Mouse (Mus musculus): ENCODE measurements around the gene Naif1. TPM values are rescaled to one million over a fixed set of nuclear protein-coding genes. Genes with fewer than 3 reads are reported as not detected.

Gene Naif1
- 3.2 TPM for polyA plus RNA-seq (2012; fragmentation: generic; extraction: Trizol)
- long read RNA-seq, experiment 1, full-length matches to known transcripts = 2 of 4 reads
- long read RNA-seq, experiment 1, partial matches to known transcripts = 0 of 4 reads
- long read RNA-seq, experiment 1, other reads (novel, unspliced or antisense) = 2 of 4 reads
- long read RNA-seq, experiment 2, full-length matches to known transcripts = 15 of 15 reads
- long read RNA-seq, experiment 2, partial matches to known transcripts = 0 of 15 reads
- long read RNA-seq, experiment 2, other reads (novel, unspliced or antisense) = 0 of 15 reads

DNA sequence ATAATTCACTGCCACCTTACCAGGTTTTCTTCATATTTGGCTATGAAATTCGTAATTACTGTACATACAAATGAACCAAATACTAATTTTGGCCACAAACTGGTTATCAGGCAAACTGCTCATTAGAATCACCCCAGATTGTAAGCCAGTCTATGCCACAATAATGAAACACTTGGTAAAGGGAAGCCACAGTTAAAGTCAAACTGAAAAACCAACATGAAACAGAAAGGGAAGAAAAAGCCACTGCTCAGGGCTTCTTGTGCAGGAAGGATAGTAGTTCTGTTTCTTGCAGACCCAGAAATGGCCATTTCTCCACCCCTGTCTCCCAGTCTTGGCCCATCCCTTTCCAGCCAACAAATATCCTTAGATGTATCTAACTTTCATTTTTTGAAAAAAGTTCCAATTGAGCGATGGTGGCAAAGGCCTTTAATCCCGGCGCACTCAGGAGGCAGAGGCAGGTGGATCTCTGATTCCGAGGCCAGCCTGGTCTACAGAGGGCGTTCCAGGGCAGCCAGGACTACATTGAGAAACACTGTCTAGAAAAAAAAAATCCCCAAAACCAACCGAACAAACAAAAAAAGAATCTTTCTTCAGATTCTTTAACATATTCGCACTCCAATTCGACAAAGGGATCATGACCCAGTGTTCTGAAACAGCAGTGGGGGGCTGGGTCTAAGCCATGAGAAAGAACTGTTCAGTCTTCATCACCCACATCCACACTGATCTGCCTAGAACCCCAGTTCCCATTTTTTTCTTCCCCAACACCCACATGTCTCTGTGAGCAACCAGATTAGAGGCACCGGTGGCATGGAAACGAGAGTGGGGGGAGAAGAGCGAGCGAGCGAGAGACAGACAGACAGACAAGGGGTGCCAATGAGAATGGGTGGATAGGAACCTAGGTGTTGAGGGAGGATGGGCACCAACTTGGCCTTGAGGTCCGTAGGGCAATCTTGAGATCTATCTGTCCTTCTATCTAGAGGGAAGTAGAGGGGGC, at the start of gene Naif1:
TSS of gene Naif1 (plus strand) at position 697 of the 994 bp plus-strand sequence.
- TF ChIP-seq USF1 (IDR thresholded peaks at IDR 0.05; ENCODE audit: low read depth) (no peak), MAX (IDR thresholded peaks at IDR 0.05) (no peak), MYOD1 (IDR thresholded peaks at IDR 0.05; ENCODE audit: control insufficient read depth, insufficient read length, low read depth) (no peak), FOSL1 (IDR thresholded peaks at IDR 0.05; ENCODE audit: insufficient read depth, low read length, poor library complexity, severe bottlenecking) (no peak), MYOG (IDR thresholded peaks at IDR 0.05; ENCODE audit: control insufficient read depth, extremely low read depth, insufficient read length) (no peak), CTCF (IDR thresholded peaks at IDR 0.05; ENCODE audit: control insufficient read depth, insufficient read depth, insufficient read length) (no peak), CEBPB (IDR thresholded peaks at IDR 0.05; ENCODE audit: low read depth) (no peak)
- H3K4me3 ChIP-seq (ENCODE audit: insufficient read depth, poor library complexity, severe bottlenecking) = peak within 1 kb of the TSS; percentile 66
- H3K79me2 ChIP-seq (ENCODE audit: control insufficient read depth, insufficient read depth) = peaks cover 82% of the 10 kb centered on the region
- peaks cover 39% of the 10 kb centered on the region for H3K79me3 ChIP-seq (ENCODE audit: low read depth)
- H3K27me3 ChIP-seq (ENCODE audit: control insufficient read depth, insufficient read depth, insufficient read length) = no peaks in the 10 kb centered on the region
- H3K36me3 ChIP-seq (ENCODE audit: control insufficient read depth, insufficient read depth) = peaks cover 9% of the 10 kb centered on the region
- peak within 1 kb of the TSS; percentile 67 for H3ac ChIP-seq (ENCODE audit: control insufficient read depth, insufficient read length, low read depth)

DNA sequence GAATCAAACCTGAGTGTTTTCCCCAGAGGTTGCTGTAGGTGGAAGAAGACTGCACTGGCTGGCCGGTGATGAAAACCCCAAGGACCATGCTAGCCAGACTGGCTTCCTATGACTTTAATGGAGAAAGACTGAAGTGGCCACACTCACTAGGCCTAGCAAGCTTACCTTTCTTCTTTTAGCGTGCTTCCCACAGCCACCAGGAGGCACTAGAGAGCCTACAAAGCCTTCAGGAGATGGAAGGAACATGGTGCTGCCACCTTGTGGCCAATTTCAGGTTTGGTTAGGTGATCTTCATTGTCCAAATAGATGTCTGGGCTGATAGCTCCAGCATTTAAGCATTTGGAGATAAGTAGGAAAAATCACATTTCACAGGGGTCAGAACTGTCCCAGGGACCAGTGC, 45.6 kb upstream of the Naif1 start:
- TF ChIP-seq CTCF (IDR thresholded peaks at IDR 0.05; ENCODE audit: control insufficient read depth, insufficient read depth, insufficient read length) = peak; percentile 96
- TF ChIP-seq MAX (IDR thresholded peaks at IDR 0.05) = peak; percentile 65
- TF ChIP-seq MYOD1 (IDR thresholded peaks at IDR 0.05; ENCODE audit: control insufficient read depth, insufficient read length, low read depth) = no peak

DNA sequence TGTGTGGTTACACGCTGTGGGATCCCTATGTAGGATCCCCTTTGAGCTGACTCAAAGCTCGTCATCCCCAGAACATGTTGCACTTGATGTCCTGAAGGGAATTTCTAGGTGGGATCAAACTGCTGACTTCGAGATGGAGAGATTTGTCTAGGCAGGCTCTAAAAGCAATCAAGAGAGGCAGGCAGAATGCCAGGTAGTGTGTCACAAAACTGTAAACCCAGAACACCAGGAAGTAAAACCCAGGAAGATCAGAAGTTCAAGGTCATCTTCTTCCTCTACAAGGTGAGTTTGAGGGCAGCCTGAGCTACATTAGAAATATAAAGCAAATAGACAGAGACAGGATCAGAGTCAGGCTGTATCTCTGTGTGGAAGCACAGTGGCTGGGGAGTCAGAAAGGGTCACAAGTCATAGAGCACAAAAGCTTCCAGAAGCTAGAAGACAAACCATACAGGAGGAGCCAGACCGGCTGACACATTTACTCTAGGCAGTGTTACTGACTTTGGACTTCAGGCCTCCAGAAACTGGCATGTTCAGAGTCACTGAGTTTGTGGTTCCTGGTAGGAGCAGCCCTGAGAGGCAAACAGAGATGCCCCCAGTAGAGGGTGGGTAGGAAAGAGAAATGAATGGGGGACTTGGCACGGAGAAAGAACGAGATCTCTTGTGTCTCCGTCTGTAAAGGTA, 43.0 kb upstream of the Naif1 start:
- TF ChIP-seq CTCF (IDR thresholded peaks at IDR 0.05; ENCODE audit: control insufficient read depth, insufficient read depth, insufficient read length) (no peak), USF1 (IDR thresholded peaks at IDR 0.05; ENCODE audit: low read depth) (no peak)
- Histone ChIP-seq H3K27me3 (ENCODE audit: control insufficient read depth, insufficient read depth, insufficient read length) (no peaks in the 10 kb centered on the region), H3K79me2 (ENCODE audit: control insufficient read depth, insufficient read depth) (no peaks in the 10 kb centered on the region), H3ac (ENCODE audit: control insufficient read depth, insufficient read length, low read depth) (no peak overlapping the region), H3K36me3 (ENCODE audit: control insufficient read depth, insufficient read depth) (peaks cover 7% of the 10 kb centered on the region), H3K4me3 (ENCODE audit: insufficient read depth, poor library complexity, severe bottlenecking) (no peak overlapping the region), H3K79me3 (ENCODE audit: low read depth) (no peaks in the 10 kb centered on the region)

More for the DNA sequence above, 45.6 kb upstream of the Naif1 start:
- Histone ChIP-seq H3ac (ENCODE audit: control insufficient read depth, insufficient read length, low read depth) (no peak overlapping the region), H3K79me2 (ENCODE audit: control insufficient read depth, insufficient read depth) (no peaks in the 10 kb centered on the region), H3K4me3 (ENCODE audit: insufficient read depth, poor library complexity, severe bottlenecking) (no peak overlapping the region), H3K27me3 (ENCODE audit: control insufficient read depth, insufficient read depth, insufficient read length) (no peaks in the 10 kb centered on the region), H3K79me3 (ENCODE audit: low read depth) (no peaks in the 10 kb centered on the region), H3K36me3 (ENCODE audit: control insufficient read depth, insufficient read depth) (peaks cover 12% of the 10 kb centered on the region)

DNA sequence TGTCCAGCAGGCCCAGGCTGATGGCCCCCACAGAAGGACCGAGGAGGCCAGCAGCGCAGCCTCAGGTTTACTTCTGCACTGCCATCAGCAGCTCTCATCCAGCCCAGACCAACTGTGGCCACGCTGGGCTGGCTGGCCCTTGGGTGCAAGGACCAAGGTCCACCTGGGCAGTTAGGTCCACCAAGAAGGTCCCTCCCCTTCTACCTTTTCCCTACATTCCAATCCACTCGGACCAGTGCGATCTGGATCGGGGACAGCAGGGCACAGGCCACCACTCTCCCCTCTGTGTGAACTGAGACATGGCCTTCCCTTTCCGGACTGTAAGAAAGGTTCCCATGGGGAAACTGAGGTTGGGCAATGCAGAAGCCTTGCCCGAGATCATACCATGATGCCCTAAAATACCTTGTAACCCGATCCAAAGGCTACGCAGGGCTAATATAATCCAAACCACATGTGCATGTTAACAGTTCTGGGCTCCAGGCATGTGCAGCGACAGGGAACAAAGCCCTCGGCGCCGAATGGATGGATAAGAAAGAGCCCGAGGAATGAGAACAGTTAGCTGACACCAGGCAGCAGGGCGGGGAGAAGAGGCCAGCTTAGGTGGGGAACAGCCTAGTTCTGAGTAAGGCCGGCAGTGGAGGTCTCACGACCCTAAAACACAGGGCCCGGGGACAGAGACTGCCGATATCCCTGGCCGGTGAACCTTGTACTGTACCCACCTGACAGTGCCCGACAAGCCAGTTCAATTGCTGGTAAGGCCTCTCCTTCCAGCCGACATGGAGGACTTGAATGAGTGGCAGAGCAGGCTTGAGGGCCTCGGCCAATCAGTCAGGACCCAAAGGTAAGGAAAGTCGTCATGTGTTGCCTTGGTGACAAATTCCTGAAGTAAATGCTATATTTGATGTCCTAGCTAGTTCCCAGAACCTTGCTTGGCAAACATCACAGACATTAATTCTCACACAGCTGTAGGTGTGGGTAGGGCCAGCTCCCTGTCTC, 41.5 kb upstream of the Naif1 start:
- Histone ChIP-seq H3K4me3 (ENCODE audit: insufficient read depth, poor library complexity, severe bottlenecking) (no peak overlapping the region), H3K79me2 (ENCODE audit: control insufficient read depth, insufficient read depth) (no peaks in the 10 kb centered on the region), H3ac (ENCODE audit: control insufficient read depth, insufficient read length, low read depth) (no peak overlapping the region), H3K27me3 (ENCODE audit: control insufficient read depth, insufficient read depth, insufficient read length) (no peaks in the 10 kb centered on the region), H3K36me3 (ENCODE audit: control insufficient read depth, insufficient read depth) (no peaks in the 10 kb centered on the region), H3K79me3 (ENCODE audit: low read depth) (no peaks in the 10 kb centered on the region)
- TF ChIP-seq MYOD1 (IDR thresholded peaks at IDR 0.05; ENCODE audit: control insufficient read depth, insufficient read length, low read depth) = no peak
- no peak for TF ChIP-seq USF1 (IDR thresholded peaks at IDR 0.05; ENCODE audit: low read depth)
- TF ChIP-seq MYOG (IDR thresholded peaks at IDR 0.05; ENCODE audit: control insufficient read depth, extremely low read depth, insufficient read length) = no peak
- TF ChIP-seq CTCF (IDR thresholded peaks at IDR 0.05; ENCODE audit: control insufficient read depth, insufficient read depth, insufficient read length) = no peak
- no peak for TF ChIP-seq MAX (IDR thresholded peaks at IDR 0.05)
- TF ChIP-seq FOSL1 (IDR thresholded peaks at IDR 0.05; ENCODE audit: insufficient read depth, low read length, poor library complexity, severe bottlenecking) = no peak
- no peak for TF ChIP-seq CEBPB (IDR thresholded peaks at IDR 0.05; ENCODE audit: low read depth)

DNA sequence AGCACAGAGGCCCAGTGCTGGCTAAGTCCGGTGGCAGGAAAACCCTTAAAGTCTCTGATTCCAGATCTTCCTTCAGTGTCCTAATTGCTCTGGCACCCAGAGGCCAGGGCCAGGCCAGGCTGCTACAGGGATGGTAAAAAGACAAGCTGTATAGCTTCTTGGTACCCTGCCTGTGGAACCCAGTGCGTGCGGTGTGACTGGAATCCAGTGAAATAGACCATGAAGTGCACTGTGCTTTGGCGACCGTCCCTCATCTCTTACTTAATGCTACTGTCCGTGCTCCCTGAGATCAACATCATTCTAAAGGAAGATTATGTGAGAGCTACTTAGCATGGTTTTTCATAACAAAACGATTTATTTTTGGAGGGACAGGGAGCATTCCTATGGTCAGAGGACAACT, 38.9 kb upstream of the Naif1 start:
- Histone ChIP-seq H3K4me3 (ENCODE audit: insufficient read depth, poor library complexity, severe bottlenecking) (no peak overlapping the region), H3ac (ENCODE audit: control insufficient read depth, insufficient read length, low read depth) (no peak overlapping the region), H3K36me3 (ENCODE audit: control insufficient read depth, insufficient read depth) (peaks cover 8% of the 10 kb centered on the region), H3K79me3 (ENCODE audit: low read depth) (no peaks in the 10 kb centered on the region), H3K79me2 (ENCODE audit: control insufficient read depth, insufficient read depth) (no peaks in the 10 kb centered on the region), H3K27me3 (ENCODE audit: control insufficient read depth, insufficient read depth, insufficient read length) (no peaks in the 10 kb centered on the region)
- TF ChIP-seq MYOD1 (IDR thresholded peaks at IDR 0.05; ENCODE audit: control insufficient read depth, insufficient read length, low read depth) (no peak), CEBPB (IDR thresholded peaks at IDR 0.05; ENCODE audit: low read depth) (no peak), USF1 (IDR thresholded peaks at IDR 0.05; ENCODE audit: low read depth) (no peak), CTCF (IDR thresholded peaks at IDR 0.05; ENCODE audit: control insufficient read depth, insufficient read depth, insufficient read length) (no peak), MAX (IDR thresholded peaks at IDR 0.05) (no peak), MYOG (IDR thresholded peaks at IDR 0.05; ENCODE audit: control insufficient read depth, extremely low read depth, insufficient read length) (no peak), FOSL1 (IDR thresholded peaks at IDR 0.05; ENCODE audit: insufficient read depth, low read length, poor library complexity, severe bottlenecking) (no peak)
